Mouse (Mus musculus): Measurements from ENCODE around the gene Smarce1.

GRCm38 (mm10) chr11:99249115-99249514 is 18.3 kb upstream of the Smarce1 start:
- TF ChIP-seq POLR2A (IDR thresholded peaks at IDR 0.05; ENCODE audit: control insufficient read depth, extremely low read depth, insufficient read depth, low read length, poor library complexity) (no peak), CTCF (IDR thresholded peaks at IDR 0.05; ENCODE audit: borderline replicate concordance, control insufficient read depth, extremely low read depth, insufficient read depth, low read length, poor library complexity) (no peak)

Measured in thymus, adult 2 months (tissue).